Mouse (Mus musculus) spleen, adult 2 months (tissue): Measurements from ENCODE around the gene Slc45a1. TPM values are rescaled to one million over a fixed set of nuclear protein-coding genes. Genes with fewer than 3 reads are reported as not detected.
"Not testable (repeated sequence)": the region's sequence is repeated elsewhere in the genome, so short reads cannot be mapped to it uniquely, and the experiment has no call there.

Experiments
- DNase-seq, 2 experiments: peaks; one replicate each; pipeline versions ENCODE4 v3.0.0 to v3.0.0-alpha.2; 2012 to 2021; ENCODE audit warnings: low spot score in 2 of 2, low read depth in 1 of 2
- H3K27ac ChIP-seq: fragments of 200-500 bp; 2 replicates; pipeline ENCODE4 v1.5.1; 2012; ENCODE audit warnings: low read length, inconsistent platforms; ENCODE audit not compliant: insufficient read depth
- H3K27me3 ChIP-seq: fragments of 200-500 bp; 2 replicates; pipeline ENCODE4 v1.6.1; 2012; ENCODE audit warnings: mild to moderate bottlenecking, moderate library complexity, low read length, inconsistent platforms; ENCODE audit not compliant: control insufficient read depth, insufficient read depth
- H3K36me3 ChIP-seq: fragments of 200-500 bp; 2 replicates; pipeline ENCODE4 v1.6.1; 2012; ENCODE audit warnings: mild to moderate bottlenecking, low read length, inconsistent platforms; ENCODE audit not compliant: control insufficient read depth, insufficient read depth
- H3K4me1 ChIP-seq: fragments of 200-500 bp; 2 replicates; pipeline ENCODE4 v1.6.1; 2011; ENCODE audit warnings: inconsistent platforms; ENCODE audit not compliant: control insufficient read depth, insufficient read depth, insufficient read length
- H3K4me3 ChIP-seq: fragments of 200-500 bp; 2 replicates; pipeline ENCODE4 v1.5.1; 2011; ENCODE audit warnings: mild to moderate bottlenecking, inconsistent platforms; ENCODE audit not compliant: insufficient read depth, insufficient read length; ENCODE audit errors: extremely low read depth
- CTCF ChIP-seq: fragments of 200-500 bp; IDR thresholded peaks from 2 replicates; pipeline ENCODE4 v1.5.1; 2011; ENCODE audit warnings: mild to moderate bottlenecking, inconsistent platforms; ENCODE audit not compliant: insufficient read depth, insufficient read length, insufficient replicate concordance; ENCODE audit errors: extremely low read depth
- POLR2A ChIP-seq: fragments of 200-500 bp; IDR thresholded peaks from 2 replicates; pipeline ENCODE4 v1.6.1; 2011; ENCODE audit warnings: low read depth, low read length, inconsistent platforms
- WGBS: fragments of 180-500 bp; shearing (Covaris S2); methylation state at CpG from one replicate; pipeline ENCODE4 v1.1.7; 2018; 5-methylcytosine and 5-hydroxymethylcytosine counted together
- polyA plus RNA-seq: library from polyadenylated mRNA; depleted of rRNA; stranded (reverse); fragments of >200 nt; gene quantifications from 2 replicates; pipeline ENCODE4 v1.2.3, GENCODE M21; 2012

Slc45a1 gene
- polyA plus RNA-seq, 1 experiment: not detected

DNA sequence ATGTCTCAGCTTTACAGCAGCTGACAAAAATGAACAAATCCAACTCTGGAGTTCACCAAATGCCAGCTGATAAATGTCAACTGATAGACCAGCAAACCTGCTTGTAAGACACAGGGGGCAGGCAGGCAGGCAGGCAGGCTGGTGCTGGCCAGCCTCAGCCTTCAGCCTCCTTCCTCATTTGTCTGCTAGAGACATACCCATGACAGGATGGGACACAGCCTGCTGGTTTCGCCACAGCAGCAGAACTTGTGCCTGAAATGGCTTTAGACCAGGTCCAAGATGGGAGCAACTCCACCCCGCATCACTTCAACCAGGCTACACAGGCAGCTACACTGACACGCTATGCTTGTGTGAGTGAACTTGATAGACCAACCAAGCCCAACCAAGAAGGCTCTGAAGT lies 46.2 kb downstream of the Slc45a1 start:
- no peaks in the 10 kb centered on the region; the same call in 1 of the 2 replicates for H3K4me1 ChIP-seq
- H3K27me3 ChIP-seq: no peaks in the 10 kb centered on the region
- no peak for DNase-seq
- TF ChIP-seq CTCF: no peak
- no peak for TF ChIP-seq POLR2A
- no peak overlapping the region for H3K27ac ChIP-seq
- 80% methylated on average over 3 of the region's 3 CpGs for WGBS
- peaks cover 5% of the 10 kb centered on the region for H3K36me3 ChIP-seq
- H3K4me3 ChIP-seq: no peak overlapping the region

DNA sequence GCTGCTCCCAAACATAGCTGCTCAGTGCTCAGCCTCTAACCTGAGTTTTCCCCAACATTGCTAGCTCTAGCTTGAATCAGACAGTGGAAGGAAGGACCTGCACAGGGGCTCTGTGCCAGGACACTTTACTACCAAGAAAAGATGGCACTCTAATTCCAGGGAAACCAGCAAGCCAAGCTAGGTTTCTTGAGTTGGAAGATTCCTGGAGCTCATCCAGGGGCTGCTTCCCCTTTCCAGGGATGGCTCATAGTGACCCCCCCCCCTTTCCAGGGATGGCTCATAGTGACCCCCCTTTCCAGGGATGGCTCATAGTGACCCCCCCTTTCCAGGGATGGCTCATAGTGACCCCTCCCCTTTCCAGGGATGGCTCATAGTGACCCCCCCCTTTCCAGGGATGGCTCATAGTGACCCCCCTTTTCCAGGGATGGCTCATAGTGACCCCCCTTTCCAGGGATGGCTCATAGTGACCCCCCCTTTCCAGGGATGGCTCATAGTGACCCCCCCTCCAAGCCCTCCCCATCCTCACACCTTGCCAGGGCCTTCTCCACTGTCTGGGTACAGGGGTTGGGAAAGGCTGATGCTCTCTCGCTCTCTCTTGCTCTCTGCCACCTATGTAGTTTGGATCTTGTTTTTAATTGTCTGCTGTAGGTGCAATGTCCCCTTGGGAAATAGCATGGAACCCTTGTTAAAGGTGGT lies 48.5 kb downstream of the Slc45a1 start:
- H3K4me3 ChIP-seq: no peak overlapping the region
- no peak overlapping the region for H3K27ac ChIP-seq
- peaks cover 5% of the 10 kb centered on the region; the same call in 1 of the 2 replicates for H3K36me3 ChIP-seq
- no peak for DNase-seq
- H3K4me1 ChIP-seq: peaks cover 1% of the 10 kb centered on the region; the same call in 1 of the 2 replicates
- H3K27me3 ChIP-seq: no peaks in the 10 kb centered on the region
- WGBS: 89% methylated on average over 1 of the region's 1 CpGs
- TF ChIP-seq POLR2A (no peak), CTCF (no peak)

DNA sequence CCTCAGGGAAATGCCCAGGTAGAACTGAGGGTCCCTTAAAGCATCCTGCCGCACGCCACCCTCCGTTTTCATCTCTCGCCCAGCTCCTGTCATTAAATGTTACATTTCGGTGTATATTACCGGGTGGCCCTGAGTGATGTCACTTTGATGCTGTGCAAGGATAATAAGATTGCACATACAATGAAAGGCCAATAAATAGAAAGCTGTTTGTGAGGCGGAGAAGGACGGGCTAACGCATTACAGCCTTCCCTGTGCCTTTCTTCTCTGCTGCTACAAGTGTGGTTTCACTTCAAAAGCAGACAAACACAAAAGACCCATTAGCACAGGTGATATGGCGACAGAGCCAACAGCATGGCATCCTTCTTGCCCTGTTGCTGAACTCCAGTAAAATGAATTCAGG lies 50.5 kb downstream of the Slc45a1 start:
- no peak for DNase-seq
- H3K27ac ChIP-seq: no peak overlapping the region
- peaks cover 6% of the 10 kb centered on the region; the same call in 1 of the 2 replicates for H3K36me3 ChIP-seq
- 90% methylated on average over 10 of the region's 10 CpGs for WGBS
- no peak for TF ChIP-seq POLR2A
- no peak for TF ChIP-seq CTCF
- H3K4me3 ChIP-seq: no peak overlapping the region
- peaks cover 2% of the 10 kb centered on the region; the same call in 1 of the 2 replicates for H3K4me1 ChIP-seq
- no peaks in the 10 kb centered on the region for H3K27me3 ChIP-seq

DNA sequence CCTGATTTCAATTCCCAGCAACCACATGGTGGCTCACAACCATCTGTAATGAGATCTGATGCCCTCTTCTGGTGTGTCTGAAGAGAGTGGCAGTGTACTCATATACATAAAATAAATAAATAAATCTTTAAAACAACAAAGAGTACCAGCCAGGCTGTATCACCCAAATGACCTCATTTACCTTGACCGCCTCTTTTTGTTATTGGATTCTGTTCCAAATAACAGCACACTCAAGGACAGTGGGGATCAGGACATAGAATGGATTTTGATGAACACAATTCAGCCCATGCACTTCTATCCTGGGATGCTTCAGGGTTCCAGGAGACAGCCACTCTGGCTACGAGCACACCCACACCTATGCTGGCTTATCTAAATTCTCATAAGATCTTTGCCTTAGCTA lies 51.5 kb downstream of the Slc45a1 start:
- H3K27me3 ChIP-seq, H3K36me3 ChIP-seq, H3K27ac ChIP-seq, H3K4me1 ChIP-seq, DNase-seq, H3K4me3 ChIP-seq: not testable (repeated sequence)
- WGBS: 92% methylated on average over 2 of the region's 2 CpGs

DNA sequence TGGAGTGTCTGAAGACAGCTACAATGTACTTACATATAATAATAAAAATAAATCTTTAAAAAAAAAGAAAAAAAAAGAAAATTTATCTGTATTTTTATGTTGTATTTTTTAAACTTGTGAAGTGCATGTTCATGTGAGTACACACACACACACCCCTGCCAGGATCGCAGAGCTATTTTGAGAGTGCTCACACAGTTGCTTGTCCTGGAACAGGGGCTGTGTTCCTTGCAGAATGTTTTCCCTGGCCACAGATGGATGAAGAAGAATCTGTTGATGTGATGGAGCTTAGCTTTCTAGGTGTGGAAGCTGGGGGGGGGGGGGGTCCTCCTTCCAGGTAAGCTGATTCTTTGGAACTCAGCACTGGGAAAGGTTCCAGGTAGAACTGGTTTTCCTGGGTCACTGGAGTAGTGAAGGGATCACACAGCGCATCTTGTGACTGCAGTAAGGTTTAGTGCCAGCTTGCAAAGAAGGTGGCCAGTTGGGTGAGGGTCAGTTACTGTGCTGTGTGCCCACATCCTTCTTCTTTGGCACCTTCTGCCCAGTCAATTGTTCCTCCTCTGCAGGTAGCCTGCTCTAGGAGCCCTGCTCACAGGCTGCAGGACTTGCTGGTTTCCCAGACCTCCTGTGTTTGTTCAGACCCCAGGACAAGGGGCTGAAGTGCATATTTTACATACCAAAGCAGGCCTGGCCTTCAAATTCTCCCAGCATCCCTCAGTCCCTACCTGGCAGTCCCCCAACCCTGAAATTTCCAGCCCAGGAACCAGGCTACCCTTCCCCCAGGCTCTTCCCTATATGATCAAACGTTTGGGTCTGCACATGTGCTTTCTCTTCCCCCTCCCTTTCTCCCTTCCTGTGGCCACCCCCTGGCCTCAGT lies 52.6 kb downstream of the Slc45a1 start:
- no peak for DNase-seq
- Histone ChIP-seq H3K4me1 (peaks cover 10% of the 10 kb centered on the region; the same call in 1 of the 2 replicates), H3K27ac (no peak overlapping the region), H3K4me3 (no peak overlapping the region), H3K27me3 (no peaks in the 10 kb centered on the region), H3K36me3 (peaks cover 6% of the 10 kb centered on the region; the same call in 1 of the 2 replicates)
- TF ChIP-seq CTCF (no peak), POLR2A (no peak)
- WGBS: 74% methylated on average over 3 of the region's 3 CpGs

DNA sequence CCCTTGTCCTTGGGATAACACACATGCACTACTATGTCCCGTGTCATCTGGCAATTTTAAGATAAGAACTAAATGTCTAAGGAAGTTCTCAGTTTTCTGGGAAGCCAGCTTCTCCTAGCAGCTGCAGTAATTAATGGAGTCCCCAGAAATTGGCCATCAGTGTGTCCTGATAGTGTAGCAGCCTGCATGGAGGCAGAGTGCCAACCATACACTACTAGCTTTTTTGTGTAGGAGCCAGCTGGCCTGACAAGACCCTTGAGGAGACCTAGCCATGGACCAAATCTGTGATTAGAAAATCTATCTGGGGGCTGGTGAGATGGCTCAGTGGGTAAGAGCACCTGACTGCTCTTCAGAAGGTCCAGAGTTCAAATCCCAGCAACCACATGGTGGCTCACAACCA lies 53.3 kb downstream of the Slc45a1 start:
- no peak overlapping the region for H3K4me3 ChIP-seq
- TF ChIP-seq CTCF: no peak
- no peak for TF ChIP-seq POLR2A
- no peak for DNase-seq
- no peak overlapping the region for H3K27ac ChIP-seq
- H3K27me3 ChIP-seq: no peaks in the 10 kb centered on the region
- 90% methylated on average over 1 of the region's 1 CpGs for WGBS
- peaks cover 6% of the 10 kb centered on the region; the same call in 1 of the 2 replicates for H3K36me3 ChIP-seq
- peaks cover 13% of the 10 kb centered on the region; the same call in 1 of the 2 replicates for H3K4me1 ChIP-seq

DNA sequence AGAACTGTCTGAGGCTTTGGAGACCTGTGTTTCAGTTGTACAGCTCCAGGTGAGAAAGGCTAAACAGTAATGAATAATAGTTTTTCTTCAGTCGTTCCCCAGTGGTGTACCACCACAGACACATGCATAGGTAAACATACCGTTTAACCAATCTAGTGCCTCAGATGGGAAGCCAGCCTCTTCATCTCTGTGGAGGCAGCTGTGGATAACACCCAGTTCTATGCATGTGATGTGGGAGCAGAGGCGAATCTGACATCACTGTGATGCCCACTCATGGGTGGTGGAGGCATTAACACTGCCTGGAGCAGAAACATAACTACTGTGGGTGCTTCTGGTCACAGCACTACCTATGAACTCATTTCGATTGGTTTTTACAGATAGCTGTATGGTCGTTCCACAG lies 56.0 kb downstream of the Slc45a1 start:
- WGBS: 81% methylated on average over 5 of the region's 5 CpGs
- peaks cover 18% of the 10 kb centered on the region; the same call in 1 of the 2 replicates for H3K4me1 ChIP-seq
- H3K4me3 ChIP-seq: no peak overlapping the region
- no peak overlapping the region for H3K27ac ChIP-seq
- no peak for DNase-seq
- peaks cover 6% of the 10 kb centered on the region; the same call in 1 of the 2 replicates for H3K36me3 ChIP-seq
- no peak for TF ChIP-seq CTCF
- no peak for TF ChIP-seq POLR2A
- H3K27me3 ChIP-seq: no peaks in the 10 kb centered on the region
